ENCODE assay signal across 8 mouse cellular contexts in genomic region chr12:80260056-80260743, GRCm38 (mm10). TPM values are rescaled to one million over a fixed set of nuclear protein-coding genes. Genes with fewer than 3 reads are reported as not detected.
DNase-seq lines count a peak whose midpoint lies in the region; ATAC-seq and TF ChIP-seq lines count a peak whose summit lies in the region.

Gene Actn1 (minus strand): TSS chr12:80260371.

- H3K4me3 ChIP-seq in forebrain, postnatal 0 days (ENCODE audit: low read depth, low read length): peak within 1 kb of the TSS; percentile 85
- peak within 1 kb of the TSS; percentile 96 for H3K4me3 ChIP-seq in layer of hippocampus, adult 2 months
- peak within 1 kb of the TSS; percentile 91 for H3K4me3 ChIP-seq in lung, adult 2 months (replicated peaks; ENCODE audit: extremely low read depth, low read depth, low read length)
- H3K4me3 ChIP-seq in olfactory bulb, adult 2 months (ENCODE audit: insufficient read depth, low read depth, low read length): peak within 1 kb of the TSS; percentile 60

- ATAC-seq in forebrain, postnatal 0 days: peak; percentile 95

- DNase-seq in MEL-GATA-1-ER (ENCODE audit: extremely low read depth, low read depth): peak; percentile 86
- peak; percentile 88 for DNase-seq in cerebellum, adult 8-10 months
- DNase-seq in forebrain, postnatal 0 days: peak; percentile 95
- DNase-seq in heart, postnatal 36 days: peak; percentile 78 to 86
- peak; percentile 87 to 91 for DNase-seq in layer of hippocampus, adult 2 months (ENCODE audit: low spot score in 2 of 2)
- peak; percentile 91 for DNase-seq in lung, adult 2 months
- DNase-seq in thymus, adult 18-20 months: peak; percentile 70 to 80

- intact Hi-C loops in heart, postnatal 36 days (cut with DNase I): loop anchor here (5.0 kb wide), 1 partner anchor 107 kb away; no protein-coding TSS in a partner anchor

- H3K9ac ChIP-seq in forebrain, postnatal 0 days: peak within 1 kb of the TSS; percentile 80

- WGBS in forebrain, postnatal 0 days: under 1% methylated on average over 43 of the region's 55 CpGs
- under 1% methylated on average over 55 of the region's 55 CpGs for WGBS in lung, adult 2 months
- under 1% methylated on average over 44 of the region's 55 CpGs for WGBS in olfactory bulb, adult 2 months

- H3K9me3 ChIP-seq in forebrain, postnatal 0 days (ENCODE audit: low read length): no peaks in the 10 kb centered on the region

- peak within 1 kb of the TSS; percentile 93 for H3K4me2 ChIP-seq in forebrain, postnatal 0 days (ENCODE audit: low read depth)

- peak; percentile 66; the same call in 1 of the 2 replicates for TF ChIP-seq POLR2A in lung, adult 2 months (IDR thresholded peaks at IDR 0.05; ENCODE audit: borderline replicate concordance, extremely low read depth, low read depth, low read length)
- 0 out of 2 replicates have a peak, but pooled peaks have one; percentile 46 for TF ChIP-seq POLR2A in olfactory bulb, adult 2 months (IDR thresholded peaks at IDR 0.05; ENCODE audit: insufficient read depth, low read depth, low read length)

- no peaks in the 10 kb centered on the region for H3K36me3 ChIP-seq in forebrain, postnatal 0 days (ENCODE audit: insufficient read depth)

- no peaks in the 10 kb centered on the region for H3K27me3 ChIP-seq in forebrain, postnatal 0 days (ENCODE audit: insufficient read depth, low read length)

- TF ChIP-seq CTCF in forebrain, postnatal 0 days (IDR thresholded peaks at IDR 0.05; ENCODE audit: low read depth): peak; percentile 30; the same call in 1 of the 2 replicates
- TF ChIP-seq CTCF in layer of hippocampus, adult 2 months (conservative IDR thresholded peaks at IDR 0.05): no peak; the same call in 1 of the 2 replicates
- no peak for TF ChIP-seq CTCF in lung, adult 2 months (IDR thresholded peaks at IDR 0.05; ENCODE audit: insufficient read depth, low read length)
- no peak for TF ChIP-seq CTCF in olfactory bulb, adult 2 months (IDR thresholded peaks at IDR 0.05; ENCODE audit: insufficient read depth, low read depth, low read length)

- 0 out of 2 replicates have a peak, but pooled peaks cover 3% of the 10 kb centered on the region for H3K4me1 ChIP-seq in forebrain, postnatal 0 days (ENCODE audit: insufficient read depth)
- no peaks in the 10 kb centered on the region; the same call in 1 of the 2 replicates for H3K4me1 ChIP-seq in lung, adult 2 months (ENCODE audit: control insufficient read depth, insufficient read depth, low read length)
- peaks cover 6% of the 10 kb centered on the region for H3K4me1 ChIP-seq in olfactory bulb, adult 2 months (ENCODE audit: control insufficient read depth, insufficient read depth, low read length)

- H3K27ac ChIP-seq in forebrain, postnatal 0 days (ENCODE audit: low read depth, low read length): peak within 1 kb of the TSS; percentile 89
- peak within 1 kb of the TSS; percentile 93 for H3K27ac ChIP-seq in layer of hippocampus, adult 2 months
- peak within 1 kb of the TSS; percentile 56 for H3K27ac ChIP-seq in olfactory bulb, adult 2 months (ENCODE audit: insufficient read depth, low read depth, low read length)

RNA-seq across cellular contexts. Expression of gene Actn1, which starts in this region (rescaled TPM):
- total RNA-seq in forebrain, postnatal 0 days (2014; rRNA removed): 15.4 and 19.1 TPM in 2 replicates
- 4.9 and 6.7 TPM in 2 replicates for polyA plus RNA-seq in forebrain, postnatal 0 days (2015; fragmentation: Nextera tagmentation; extraction: Ambion mirVana)
- 10 to 100 TPM; 33.4 to 38.9 TPM for total RNA-seq in heart, postnatal 36 days (2021)
- 100 to 1,000 TPM in 1 of 2 experiments, 10 to 100 TPM in 1; 91.0 to 103 TPM for total RNA-seq in layer of hippocampus, adult 2 months (2021)
- polyA plus RNA-seq in lung, adult 2 months (2012; rRNA removed): 74.9 and 95.5 TPM in 2 replicates
- not detected in 2 replicates for polyA plus RNA-seq in olfactory bulb, adult 2 months (2012; ENCODE audit: insufficient read depth, insufficient read length, low replicate concordance, missing spikeins)

Comparison
In these comparisons a context has a peak if more than half of its experiments do, and no peak if none do; other contexts are left out.
1. Peak in every context shown above with its lines: DNase-seq, ATAC-seq, H3K4me3 ChIP-seq and H3K27ac ChIP-seq.